Mouse (Mus musculus): ENCODE results near the gene Ccr10. TPM values are rescaled to one million over a fixed set of nuclear protein-coding genes. Genes with fewer than 3 reads are reported as not detected.
A peak's percentile ranks its signal among the peaks of the same experiment; 100 is the strongest.

The Ccr10 gene
- total RNA-seq, 2 experiments from 2014 or later = not detected

DNA sequence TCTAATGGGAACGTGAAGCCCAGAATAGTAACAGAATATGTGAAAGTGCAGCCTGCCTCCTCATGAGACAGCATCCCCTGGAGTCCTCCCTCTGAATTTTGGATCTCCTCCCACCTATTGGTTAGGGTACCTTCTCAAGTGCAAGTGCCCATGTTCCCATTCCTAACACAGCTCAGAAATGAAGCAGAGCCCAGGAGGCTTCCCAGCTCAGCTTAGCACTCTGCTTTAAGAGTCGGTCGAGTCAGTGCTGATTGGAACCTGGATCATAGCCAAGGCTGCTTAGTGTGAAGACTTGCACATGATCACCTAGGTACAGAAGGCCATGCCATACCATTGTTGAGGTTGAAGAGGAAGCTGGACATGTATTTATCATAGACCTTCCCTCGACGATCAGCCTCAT is 18.9 kb upstream of the Ccr10 start:
- no peak overlapping the region for H3K4me3 ChIP-seq
- DNase-seq = no peak
- intact Hi-C loops (cut with DNase I) = no loop called here
- no peak for TF ChIP-seq CTCF (IDR thresholded peaks at IDR 0.05)
- no peak overlapping the region for H3K27ac ChIP-seq

DNA sequence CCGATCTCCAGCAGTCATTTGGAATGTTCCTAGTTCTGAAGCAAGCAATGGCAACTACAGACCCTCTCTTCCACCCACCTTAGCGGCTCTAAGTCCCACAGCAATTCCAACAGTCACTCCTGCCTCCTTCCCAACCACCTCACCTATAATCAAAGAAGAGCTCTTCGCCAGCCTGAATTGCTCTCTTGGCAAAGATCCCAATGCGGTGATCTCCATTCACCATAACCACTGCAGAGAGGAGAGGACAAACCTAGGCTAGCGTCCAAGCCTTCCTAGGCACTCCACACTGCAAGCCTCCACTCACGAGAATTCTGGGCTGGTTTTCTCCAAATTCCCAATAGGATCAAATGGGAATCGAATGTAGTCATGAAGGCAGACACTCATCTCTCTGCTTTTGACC is 17.8 kb upstream of the Ccr10 start:
- intact Hi-C loops (cut with DNase I) = no loop called here
- no peak for TF ChIP-seq CTCF (IDR thresholded peaks at IDR 0.05)
- DNase-seq = no peak
- Histone ChIP-seq H3K27ac (no peak overlapping the region), H3K4me3 (no peak overlapping the region)

DNA sequence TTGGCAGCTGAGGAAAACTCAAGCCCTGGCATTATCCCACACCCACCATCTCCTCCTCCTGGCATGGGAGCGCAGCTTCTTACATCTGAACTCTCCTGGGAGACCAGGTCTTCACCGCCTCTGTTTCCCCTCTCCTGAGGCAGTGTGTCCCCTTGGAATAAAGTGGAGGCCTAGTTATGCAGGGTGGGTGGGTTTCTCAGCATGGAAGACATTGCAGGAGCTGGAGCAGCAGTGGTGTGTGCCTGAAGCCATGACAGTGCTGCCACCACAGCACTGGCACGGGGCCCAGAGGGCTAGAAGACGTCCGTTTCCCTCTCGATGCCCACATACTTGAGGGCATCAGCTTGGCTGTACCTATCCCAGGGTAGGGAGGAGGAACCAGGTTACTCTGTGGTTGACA is 17.4 kb upstream of the Ccr10 start:
- intact Hi-C loops (cut with DNase I) = no loop called here
- no peak overlapping the region for H3K4me3 ChIP-seq
- H3K27ac ChIP-seq = no peak overlapping the region
- no peak for DNase-seq
- TF ChIP-seq CTCF (IDR thresholded peaks at IDR 0.05) = no peak

DNA sequence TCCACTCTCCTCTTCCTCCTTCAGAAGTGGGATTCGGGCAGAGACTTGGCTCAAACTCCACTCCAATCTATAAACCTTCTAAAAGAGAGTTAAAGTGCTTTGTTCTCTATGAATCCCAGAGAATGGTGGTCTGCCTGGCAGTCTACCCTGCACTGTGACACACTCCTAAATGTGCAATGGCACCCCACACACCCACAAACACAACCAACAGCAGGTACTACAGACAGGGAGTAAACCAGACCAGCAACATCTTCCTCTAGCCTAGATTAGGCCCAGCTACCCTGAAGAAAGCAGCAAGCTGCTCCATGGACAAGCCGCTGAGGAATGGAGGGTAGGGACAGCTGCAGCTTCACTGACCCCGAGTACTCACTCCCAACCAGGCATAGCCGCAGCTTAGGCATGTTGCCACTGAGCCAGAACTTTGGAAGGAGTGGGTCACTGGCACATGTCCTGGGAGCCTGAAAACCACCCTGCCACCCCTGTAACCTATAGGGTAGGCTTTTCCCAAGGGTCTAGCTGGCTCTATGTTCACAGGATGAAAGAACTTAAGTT is 16.8 kb upstream of the Ccr10 start:
- Histone ChIP-seq H3K27ac (no peak overlapping the region), H3K4me3 (no peak overlapping the region)
- intact Hi-C loops (cut with DNase I) = no loop called here
- TF ChIP-seq CTCF (IDR thresholded peaks at IDR 0.05) = no peak
- no peak for DNase-seq

DNA sequence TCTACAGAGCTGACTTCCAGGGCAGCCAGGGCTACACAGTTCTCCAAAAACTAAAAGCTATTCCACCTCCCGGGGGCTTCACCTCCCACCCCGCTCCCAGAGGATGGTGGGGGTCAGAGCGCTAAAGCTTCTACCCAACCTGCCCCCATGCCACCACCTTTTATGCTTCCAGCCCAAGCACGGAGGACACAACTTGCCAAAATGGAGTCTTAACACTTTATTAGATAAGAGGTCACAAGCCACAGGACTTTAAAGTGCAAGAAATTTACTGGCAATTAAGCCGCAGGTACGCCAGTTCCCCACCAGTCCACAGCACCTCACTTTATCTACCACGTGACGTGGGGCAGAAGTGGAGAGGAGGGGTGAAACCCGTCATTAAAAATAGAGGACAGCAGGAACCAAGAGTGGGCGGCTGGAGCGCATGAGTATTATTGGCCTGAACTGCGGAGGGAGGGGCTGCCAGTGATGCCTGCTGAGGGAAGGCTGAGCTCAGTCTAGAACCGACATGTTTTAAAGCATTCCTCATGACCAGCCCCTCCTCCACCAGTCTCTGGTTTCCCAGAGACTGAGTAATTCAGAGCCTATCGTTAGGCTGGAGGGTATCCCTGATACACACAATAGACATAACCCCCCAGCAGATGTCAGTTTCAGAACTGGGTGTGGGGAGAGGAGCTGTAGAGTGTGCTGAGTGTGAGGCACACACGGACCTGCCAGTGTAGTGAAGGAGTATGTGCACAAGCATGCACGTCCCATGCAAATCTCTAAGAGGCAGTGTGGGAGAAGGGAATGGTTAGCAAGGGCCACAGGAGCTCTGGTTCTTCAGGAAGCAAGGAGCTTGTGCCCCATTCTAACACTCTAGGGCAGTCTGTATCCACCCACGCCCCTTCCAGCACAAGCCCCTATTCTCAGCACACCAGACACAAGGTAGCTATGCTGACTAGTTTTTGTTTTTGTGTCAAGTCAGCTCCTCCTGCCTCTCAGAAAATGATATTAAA is 16.0 kb upstream of the Ccr10 start:
- Histone ChIP-seq H3K27ac (peak overlapping the region; percentile 71), H3K4me3 (no peak overlapping the region)
- intact Hi-C loops (cut with DNase I) = no loop called here

DNA sequence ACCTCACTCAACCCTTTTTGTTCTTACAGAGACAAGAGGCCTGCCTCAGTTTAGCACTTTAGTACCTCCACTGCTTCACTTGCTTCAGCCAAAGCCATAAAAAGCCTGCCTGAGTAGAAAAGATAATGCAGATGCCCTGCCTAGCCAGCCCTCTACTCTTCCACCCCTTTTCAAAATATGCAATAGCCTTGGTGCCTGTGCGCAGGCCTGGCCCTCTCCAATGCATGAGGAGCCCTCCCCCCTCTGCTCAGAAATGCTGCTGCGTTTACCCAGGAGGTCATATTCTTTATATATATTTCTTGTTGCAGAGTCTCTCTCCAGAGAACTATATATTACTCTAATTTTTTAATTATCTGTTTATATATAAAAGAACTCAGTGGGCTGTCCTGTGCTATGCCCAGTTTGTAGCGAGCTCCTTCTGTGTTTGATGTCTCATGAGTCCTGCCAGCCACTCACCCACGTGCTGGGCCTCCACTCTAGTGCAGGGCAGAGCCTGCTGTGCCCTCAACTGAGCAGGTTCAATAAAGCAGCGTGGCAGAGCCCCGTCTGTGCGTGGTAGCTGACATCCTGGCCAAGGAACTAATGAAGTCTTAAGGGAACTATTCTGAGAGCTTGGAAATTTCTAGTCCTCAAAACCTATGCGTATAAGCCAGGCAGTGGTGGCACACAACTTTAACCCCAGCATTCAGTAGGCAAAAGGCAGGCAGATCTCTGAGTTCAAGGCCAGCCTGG is 15.1 kb upstream of the Ccr10 start:
- intact Hi-C loops (cut with DNase I) = no loop called here
- H3K27ac ChIP-seq = peak overlapping the region; percentile 71
- no peak for DNase-seq
- TF ChIP-seq CTCF (IDR thresholded peaks at IDR 0.05) = no peak
- H3K4me3 ChIP-seq = no peak overlapping the region

More for the DNA sequence above, 16.0 kb upstream of the Ccr10 start:
- no peak for TF ChIP-seq CTCF (IDR thresholded peaks at IDR 0.05)
- no peak for DNase-seq

DNA sequence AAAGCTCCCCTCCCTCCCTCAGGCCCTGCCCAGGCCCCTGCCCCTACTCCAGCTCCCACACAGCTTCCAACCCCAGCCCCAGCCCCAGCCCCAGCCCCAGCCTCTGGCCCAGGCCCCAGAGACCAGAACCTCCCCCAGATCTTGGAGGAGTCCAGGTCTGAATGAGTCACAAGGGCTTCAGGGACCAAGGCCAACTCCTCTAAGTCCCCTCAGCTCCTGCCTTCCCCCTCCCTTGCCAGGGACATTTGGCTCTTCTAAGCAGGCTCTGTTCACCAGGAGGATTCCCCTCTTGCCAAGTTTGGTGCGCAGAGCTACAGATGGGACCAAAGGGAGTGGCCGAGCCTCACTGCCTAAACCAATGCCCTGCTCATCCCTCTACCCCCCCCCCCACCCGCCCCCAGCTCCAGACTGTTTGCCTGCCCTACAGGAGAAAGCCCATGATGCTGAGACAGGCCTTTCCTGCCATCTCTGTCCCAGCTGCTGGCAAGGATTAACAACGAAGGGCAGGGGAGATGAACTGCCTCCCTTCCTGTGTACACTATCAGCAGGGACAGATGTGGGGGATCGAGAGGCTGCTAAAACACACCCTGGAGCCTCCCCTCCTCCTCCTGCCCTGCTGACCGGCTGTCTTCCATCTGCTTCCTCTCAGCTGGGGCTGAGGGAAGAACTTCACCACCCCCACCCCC is 14.4 kb upstream of the Ccr10 start:
- peak overlapping the region; percentile 71 for H3K27ac ChIP-seq
- DNase-seq = peak; percentile 84
- no peak overlapping the region for H3K4me3 ChIP-seq
- intact Hi-C loops (cut with DNase I) = no loop called here
- TF ChIP-seq CTCF (IDR thresholded peaks at IDR 0.05) = no peak

DNA sequence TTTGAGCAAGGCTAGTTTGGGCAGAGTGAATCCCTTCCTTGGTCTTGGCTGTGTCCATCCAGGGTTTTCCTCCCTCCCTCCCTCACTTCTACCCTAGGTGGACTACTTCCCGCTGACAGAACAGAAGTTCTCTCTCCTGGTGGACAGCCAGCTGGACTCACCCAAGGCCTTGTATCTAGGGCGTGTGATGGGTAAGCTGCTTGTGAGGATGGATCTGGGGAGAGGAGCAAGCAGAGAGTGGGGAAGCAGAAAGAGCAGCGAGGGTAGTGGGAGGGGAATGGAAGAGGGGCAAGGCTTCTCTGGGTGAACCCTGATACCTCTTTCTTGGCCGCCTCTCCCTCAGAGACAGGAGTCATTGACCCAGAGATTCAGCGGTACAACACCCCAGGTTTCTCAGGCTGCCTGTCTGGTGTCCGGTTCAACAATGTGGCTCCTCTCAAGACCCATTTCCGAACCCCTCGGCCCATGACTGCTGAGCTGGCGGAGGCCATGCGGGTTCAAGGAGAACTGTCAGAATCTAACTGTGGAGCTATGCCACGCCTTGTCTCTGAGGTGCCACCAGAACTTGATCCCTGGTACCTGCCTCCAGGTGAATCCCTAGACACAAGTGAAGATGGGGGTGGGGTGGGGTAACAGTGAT is 13.0 kb upstream of the Ccr10 start:
- peak overlapping the region; percentile 71; the same call in 1 of the 2 replicates for H3K27ac ChIP-seq

DNA sequence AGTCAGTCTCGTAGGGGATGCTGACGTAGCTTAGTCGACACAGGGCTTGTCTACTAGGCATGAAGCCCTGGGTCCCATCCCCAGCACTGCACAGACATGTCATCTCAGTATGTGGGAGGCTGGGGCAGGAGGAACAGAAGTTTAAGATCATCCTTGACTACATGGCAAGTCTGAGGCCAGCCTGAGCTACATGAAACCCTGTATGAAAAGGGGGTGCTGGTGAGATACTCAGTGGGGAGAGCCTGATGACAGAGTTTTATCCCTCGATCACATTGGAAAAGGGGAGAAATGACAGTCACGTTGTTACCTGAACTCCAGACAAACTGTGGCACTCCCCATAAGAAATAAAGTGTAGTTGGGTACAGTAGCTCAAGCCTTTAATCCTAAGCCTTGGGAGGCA is 12.3 kb upstream of the Ccr10 start:
- intact Hi-C loops (cut with DNase I) = no loop called here
- no peak for DNase-seq
- TF ChIP-seq CTCF (IDR thresholded peaks at IDR 0.05) = no peak

More for the DNA sequence above, 13.0 kb upstream of the Ccr10 start:
- intact Hi-C loops (cut with DNase I) = no loop called here
- H3K4me3 ChIP-seq = no peak overlapping the region
- DNase-seq = no peak
- TF ChIP-seq CTCF (IDR thresholded peaks at IDR 0.05) = no peak

DNA sequence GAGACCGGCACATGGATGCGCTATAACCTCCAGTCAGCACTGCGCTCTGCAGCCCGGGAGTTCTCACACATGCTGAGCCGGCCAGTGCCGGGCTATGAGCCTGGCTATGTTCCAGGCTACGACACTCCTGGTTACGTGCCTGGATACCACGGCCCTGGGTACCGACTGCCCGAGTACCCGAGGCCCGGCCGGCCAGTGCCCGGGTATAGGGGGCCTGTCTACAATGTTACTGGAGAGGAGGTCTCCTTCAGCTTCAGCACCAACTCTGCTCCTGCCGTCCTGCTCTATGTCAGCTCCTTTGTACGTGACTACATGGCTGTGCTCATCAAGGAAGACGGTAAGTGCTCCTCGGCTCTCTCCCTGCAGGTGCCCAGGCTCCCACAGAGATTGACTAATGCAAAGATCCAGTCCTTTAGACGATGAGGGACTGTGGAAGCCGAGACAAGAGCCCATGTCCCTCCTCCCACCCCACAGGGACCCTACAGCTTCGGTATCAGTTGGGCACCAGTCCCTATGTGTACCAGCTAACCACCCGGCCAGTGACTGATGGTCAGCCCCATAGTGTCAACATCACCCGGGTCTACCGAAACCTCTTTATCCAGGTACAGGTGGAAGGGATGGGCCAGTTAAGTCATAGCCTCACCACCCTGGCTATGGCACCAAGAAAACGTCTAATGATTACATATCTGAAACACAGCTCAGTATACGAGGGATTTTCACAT is 11.4 kb upstream of the Ccr10 start:
- DNase-seq = no peak
- H3K4me3 ChIP-seq = no peak overlapping the region
- no peak overlapping the region for H3K27ac ChIP-seq
- intact Hi-C loops (cut with DNase I) = no loop called here
- TF ChIP-seq CTCF (IDR thresholded peaks at IDR 0.05) = no peak

More for the DNA sequence above, 12.3 kb upstream of the Ccr10 start:
- no peak overlapping the region for H3K4me3 ChIP-seq
- H3K27ac ChIP-seq = no peak overlapping the region

DNA sequence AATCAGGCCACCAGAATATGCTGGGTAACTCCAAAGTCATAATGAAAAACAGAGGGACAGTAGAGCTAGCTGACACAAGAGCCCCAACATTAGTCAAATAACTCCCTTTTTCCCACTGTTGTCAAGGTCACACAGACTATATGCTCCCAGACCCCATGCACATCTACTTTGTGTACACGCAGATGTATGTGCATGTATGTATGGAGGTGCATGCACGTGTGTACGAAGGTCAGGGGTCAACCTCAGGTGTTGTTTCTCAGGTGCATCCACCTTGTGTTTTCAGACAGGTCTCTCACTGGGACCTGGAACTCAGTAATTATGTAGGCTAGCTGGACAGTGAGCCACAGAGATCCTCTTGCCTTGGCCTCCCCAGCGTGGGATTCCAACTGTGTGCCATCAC is 10.2 kb upstream of the Ccr10 start:
- no peak overlapping the region for H3K4me3 ChIP-seq
- no peak for TF ChIP-seq CTCF (IDR thresholded peaks at IDR 0.05)
- DNase-seq = no peak
- H3K27ac ChIP-seq = no peak overlapping the region
- intact Hi-C loops (cut with DNase I) = no loop called here

Measured in gastrocnemius, adult 2 months (tissue).